Mouse (Mus musculus) myocyte (in vitro differentiated cells): ENCODE data around the gene Notch2. TPM values are rescaled to one million over a fixed set of nuclear protein-coding genes. Genes with fewer than 3 reads are reported as not detected.

Experiments
- H3K27me3 ChIP-seq: one replicate; pipeline ENCODE4 v1.6.1; 2011; ENCODE audit not compliant: control insufficient read depth, insufficient read depth, insufficient read length
- H3K36me3 ChIP-seq: one replicate; pipeline ENCODE4 v1.6.1; 2011; ENCODE audit not compliant: control insufficient read depth, insufficient read depth
- H3K4me2 ChIP-seq: one replicate; pipeline ENCODE4 v1.6.1; 2011; ENCODE audit warnings: low read depth, control low read depth
- H3K4me3 ChIP-seq: one replicate; pipeline ENCODE4 v1.5.1; 2011; ENCODE audit warnings: mild to moderate bottlenecking, control low read depth, moderate library complexity
- H3K79me2 ChIP-seq: one replicate; pipeline ENCODE4 v1.6.1; 2011; ENCODE audit not compliant: control insufficient read depth, insufficient read depth
- H3ac ChIP-seq: one replicate; pipeline ENCODE4 v1.6.1; 2011; ENCODE audit not compliant: control insufficient read depth, insufficient read length
- CEBPB ChIP-seq: IDR thresholded peaks from 2 replicates; pipeline ENCODE4 v1.6.1; 2011; ENCODE audit warnings: mild to moderate bottlenecking, moderate library complexity; ENCODE audit not compliant: poor library complexity, insufficient read depth, severe bottlenecking
- E2F4 ChIP-seq: IDR thresholded peaks from one replicate; pipeline ENCODE4 v1.6.1; 2011; ENCODE audit warnings: mild to moderate bottlenecking, control low read depth, moderate library complexity; ENCODE audit not compliant: insufficient read depth
- MAX ChIP-seq: IDR thresholded peaks from one replicate; pipeline ENCODE4 v1.6.1; 2011; ENCODE audit warnings: low read depth, mild to moderate bottlenecking, control low read depth
- MYOD1 ChIP-seq, 3 experiments: IDR thresholded peaks; one replicate each; pipeline ENCODE4 v1.6.1; 2011; ENCODE audit warnings: control low read depth in 2 of 3, low read depth in 2 of 3, mild to moderate bottlenecking in 2 of 3, moderate library complexity in 1 of 3; ENCODE audit not compliant: insufficient read length in 2 of 3, control insufficient read depth in 1 of 3
- MYOG ChIP-seq, 3 experiments: IDR thresholded peaks; one replicate each; pipeline ENCODE4 v1.6.1; 2011; ENCODE audit warnings: control low read depth in 2 of 3, low read depth in 2 of 3, mild to moderate bottlenecking in 2 of 3; ENCODE audit not compliant: insufficient read length in 2 of 3, control insufficient read depth in 1 of 3, insufficient read depth in 1 of 3
- POLR2A ChIP-seq: IDR thresholded peaks from one replicate; pipeline ENCODE4 v1.6.1; 2011; ENCODE audit warnings: low read depth, mild to moderate bottlenecking, control low read depth, moderate library complexity; ENCODE audit not compliant: insufficient read length
- POLR2AphosphoS2 ChIP-seq: IDR thresholded peaks from one replicate; pipeline ENCODE4 v1.6.1; 2011; ENCODE audit warnings: low read depth, control low read depth; ENCODE audit not compliant: insufficient read length
- REST ChIP-seq: IDR thresholded peaks from one replicate; pipeline ENCODE4 v1.6.1; 2011; ENCODE audit warnings: mild to moderate bottlenecking, control low read depth, moderate library complexity; ENCODE audit not compliant: insufficient read depth, insufficient read length
- SRF ChIP-seq: IDR thresholded peaks from one replicate; pipeline ENCODE4 v1.6.1; 2011; ENCODE audit warnings: low read depth; ENCODE audit not compliant: control insufficient read depth, insufficient read length
- TCF12 ChIP-seq: IDR thresholded peaks from one replicate; pipeline ENCODE4 v1.6.1; 2011; ENCODE audit warnings: mild to moderate bottlenecking, control low read depth; ENCODE audit not compliant: poor library complexity, insufficient read depth, severe bottlenecking
- TCF3 ChIP-seq: IDR thresholded peaks from one replicate; pipeline ENCODE4 v1.6.1; 2011; ENCODE audit warnings: low read depth, control low read depth; ENCODE audit not compliant: insufficient read length
- USF1 ChIP-seq: IDR thresholded peaks from one replicate; pipeline ENCODE4 v1.6.1; 2011; ENCODE audit warnings: low read depth, mild to moderate bottlenecking, control low read depth, moderate library complexity
- polyA plus RNA-seq: library from polyadenylated mRNA; unstranded; fragments of >200 nt; fragmentation: generic; extraction: Trizol; gene quantifications from one replicate; pipeline ENCODE4 v1.2.1, GENCODE M21; 2012; ENCODE audit warnings: missing spikeins

The Notch2 gene
- polyA plus RNA-seq, 1 experiment: 15.1 TPM

- no peak overlapping the region for H3K4me2 ChIP-seq
- no peak overlapping the region for H3K4me3 ChIP-seq
- no peak for TF ChIP-seq MYOD1 (IDR thresholded peaks at IDR 0.05; ENCODE audit: control insufficient read depth in 1 of 3, insufficient read length in 2 of 3, low read depth in 2 of 3)
- peaks cover 44% of the 10 kb centered on the region for H3K36me3 ChIP-seq
- no peak overlapping the region for H3ac ChIP-seq
- no peaks in the 10 kb centered on the region for H3K27me3 ChIP-seq
- H3K79me2 ChIP-seq: peaks cover 13% of the 10 kb centered on the region
Measured at GRCm38 (mm10) chr3:98079601-98080215, 66.4 kb downstream of the Notch2 start.

GRCm38 (mm10) chr3:98080630-98081029 lies 67.3 kb downstream of the Notch2 start:
- TF ChIP-seq MYOG (IDR thresholded peaks at IDR 0.05; ENCODE audit: control insufficient read depth in 1 of 3, insufficient read depth in 1 of 3, insufficient read length in 2 of 3, low read depth in 2 of 3) (no peak), E2F4 (no peak), MYOD1 (IDR thresholded peaks at IDR 0.05; ENCODE audit: control insufficient read depth in 1 of 3, insufficient read length in 2 of 3, low read depth in 2 of 3) (no peak), USF1 (no peak), POLR2AphosphoS2 (no peak), MAX (no peak), TCF3 (no peak), REST (no peak), SRF (no peak), POLR2A (no peak), CEBPB (no peak), TCF12 (no peak)
- H3K4me2 ChIP-seq: no peak overlapping the region

GRCm38 (mm10) chr3:98082188-98082587 lies 68.9 kb downstream of the Notch2 start:
- Histone ChIP-seq H3K79me2 (peaks cover 22% of the 10 kb centered on the region), H3K4me3 (no peak overlapping the region), H3K36me3 (peaks cover 34% of the 10 kb centered on the region), H3K27me3 (no peaks in the 10 kb centered on the region), H3ac (no peak overlapping the region), H3K4me2 (no peak overlapping the region)
- no peak for TF ChIP-seq SRF
- no peak for TF ChIP-seq MYOD1 (IDR thresholded peaks at IDR 0.05; ENCODE audit: control insufficient read depth in 1 of 3, insufficient read length in 2 of 3, low read depth in 2 of 3)
- no peak for TF ChIP-seq POLR2AphosphoS2
- TF ChIP-seq MAX: no peak
- no peak for TF ChIP-seq TCF12

More at GRCm38 (mm10) chr3:98080630-98081029, 67.3 kb downstream of the Notch2 start:
- H3K36me3 ChIP-seq: peaks cover 43% of the 10 kb centered on the region
- H3K27me3 ChIP-seq: no peaks in the 10 kb centered on the region
- peaks cover 21% of the 10 kb centered on the region for H3K79me2 ChIP-seq
- H3ac ChIP-seq: no peak overlapping the region
- no peak overlapping the region for H3K4me3 ChIP-seq

- Histone ChIP-seq H3ac (no peak overlapping the region), H3K79me2 (peaks cover 24% of the 10 kb centered on the region), H3K4me2 (no peak overlapping the region), H3K36me3 (peaks cover 33% of the 10 kb centered on the region), H3K27me3 (no peaks in the 10 kb centered on the region), H3K4me3 (no peak overlapping the region)
- TF ChIP-seq MYOG (IDR thresholded peaks at IDR 0.05; ENCODE audit: control insufficient read depth in 1 of 3, insufficient read depth in 1 of 3, insufficient read length in 2 of 3, low read depth in 2 of 3) (no peak), E2F4 (no peak), USF1 (no peak), TCF12 (no peak), POLR2A (no peak), TCF3 (no peak), REST (no peak), POLR2AphosphoS2 (no peak), SRF (no peak), CEBPB (no peak), MYOD1 (IDR thresholded peaks at IDR 0.05; ENCODE audit: control insufficient read depth in 1 of 3, insufficient read length in 2 of 3, low read depth in 2 of 3) (no peak), MAX (no peak)
Measured at GRCm38 (mm10) chr3:98082972-98083371, 69.6 kb downstream of the Notch2 start.

- Histone ChIP-seq H3K79me2 (peaks cover 28% of the 10 kb centered on the region), H3K27me3 (no peaks in the 10 kb centered on the region), H3K36me3 (peaks cover 24% of the 10 kb centered on the region), H3K4me2 (no peak overlapping the region), H3K4me3 (no peak overlapping the region), H3ac (no peak overlapping the region)
- no peak for TF ChIP-seq TCF12
- no peak for TF ChIP-seq MYOG (IDR thresholded peaks at IDR 0.05; ENCODE audit: control insufficient read depth in 1 of 3, insufficient read depth in 1 of 3, insufficient read length in 2 of 3, low read depth in 2 of 3)
- TF ChIP-seq TCF3: no peak
- TF ChIP-seq POLR2AphosphoS2: no peak
- TF ChIP-seq USF1: no peak
- TF ChIP-seq MAX: no peak
- TF ChIP-seq REST: no peak
Measured at GRCm38 (mm10) chr3:98084061-98084655, 70.8 kb downstream of the Notch2 start.
